Mouse (Mus musculus) T-helper 1 cell (primary cell): ENCODE data around the gene Nemp2.

Source experiments
- in situ Hi-C: fragments of 300-600 bp; cut with MboI, MseI; formaldehyde crosslinking; loops from one replicate; pipeline ENCODE4 v1.15.1; 2025; ENCODE audit warnings: high pct_unique_total_duplicates

The Nemp2 gene

GRCm38 (mm10) chr1:52630248-52630936 lies at the start of gene Nemp2:
Gene Nemp2 (plus strand): TSS chr1:52630703.
- in situ Hi-C loops = loop anchor here (5.0 kb wide), 1 partner anchor 323 kb away; no protein-coding TSS in a partner anchor

- in situ Hi-C loops = no loop called here
These were observed 48.8 kb upstream of the Nemp2 start for GRCm38 (mm10) chr1:52581744-52582143.

- in situ Hi-C loops = no loop called here
These were observed 47.6 kb upstream of the Nemp2 start for GRCm38 (mm10) chr1:52582866-52583265.

GRCm38 (mm10) chr1:52596982-52597646 lies 33.4 kb upstream of the Nemp2 start:
- in situ Hi-C loops = no loop called here

- in situ Hi-C loops = no loop called here
These were observed 32.7 kb upstream of the Nemp2 start for GRCm38 (mm10) chr1:52597761-52598160.

- in situ Hi-C loops = no loop called here
These were observed 32.1 kb upstream of the Nemp2 start for GRCm38 (mm10) chr1:52598361-52598760.

- in situ Hi-C loops = no loop called here
These were observed 29.0 kb upstream of the Nemp2 start for GRCm38 (mm10) chr1:52601496-52601895.

GRCm38 (mm10) chr1:52607700-52608099 lies 22.8 kb upstream of the Nemp2 start:
- in situ Hi-C loops = no loop called here

- in situ Hi-C loops = no loop called here
These were observed 22.0 kb upstream of the Nemp2 start for GRCm38 (mm10) chr1:52608486-52608885.

GRCm38 (mm10) chr1:52618217-52618616 lies 12.3 kb upstream of the Nemp2 start:
- in situ Hi-C loops = no loop called here

GRCm38 (mm10) chr1:52620442-52620841 lies 10.1 kb upstream of the Nemp2 start:
- in situ Hi-C loops = no loop called here

GRCm38 (mm10) chr1:52630937-52631299 lies 415 bp downstream of the Nemp2 start:
- in situ Hi-C loops = loop anchor here (5.0 kb wide), 1 partner anchor 324 kb away; no protein-coding TSS in a partner anchor

- in situ Hi-C loops = loop anchor here (5.0 kb wide), 1 partner anchor 324 kb away; no protein-coding TSS in a partner anchor
These were observed 1.1 kb downstream of the Nemp2 start for GRCm38 (mm10) chr1:52631570-52631969.

GRCm38 (mm10) chr1:52634251-52634650 lies 3.7 kb downstream of the Nemp2 start:
- in situ Hi-C loops = loop anchor here (5.0 kb wide), 1 partner anchor 327 kb away; no protein-coding TSS in a partner anchor

- in situ Hi-C loops = no loop called here
These were observed 5.4 kb downstream of the Nemp2 start for GRCm38 (mm10) chr1:52635932-52636331.

GRCm38 (mm10) chr1:52638101-52638500 lies 7.6 kb downstream of the Nemp2 start:
- in situ Hi-C loops = no loop called here

- in situ Hi-C loops = no loop called here
These were observed 8.6 kb downstream of the Nemp2 start for GRCm38 (mm10) chr1:52639090-52639489.

GRCm38 (mm10) chr1:52640266-52640665 lies 9.8 kb downstream of the Nemp2 start:
- in situ Hi-C loops = no loop called here

GRCm38 (mm10) chr1:52640736-52641135 lies 10.2 kb downstream of the Nemp2 start:
- in situ Hi-C loops = no loop called here

- in situ Hi-C loops = loop anchor here (5.0 kb wide), 2 partner anchors 89 to 304 kb away; no protein-coding TSS in a partner anchor
These were observed 17.9 kb downstream of the Nemp2 start for GRCm38 (mm10) chr1:52648153-52649027.

- in situ Hi-C loops = no loop called here
These were observed 19.6 kb downstream of the Nemp2 start for GRCm38 (mm10) chr1:52650066-52650465.
